Mouse (Mus musculus) right cerebral cortex, adult 18-20 months (tissue): ENCODE data around the gene Neurl1a.
"Not testable (repeated sequence)": the region's sequence is repeated elsewhere in the genome, so short reads cannot be mapped to it uniquely, and the experiment has no call there.

Source experiments
- DNase-seq: peaks from one replicate; pipeline ENCODE4 v3.0.0; 2022; ENCODE audit warnings: mixed read lengths

The Neurl1a gene

DNA sequence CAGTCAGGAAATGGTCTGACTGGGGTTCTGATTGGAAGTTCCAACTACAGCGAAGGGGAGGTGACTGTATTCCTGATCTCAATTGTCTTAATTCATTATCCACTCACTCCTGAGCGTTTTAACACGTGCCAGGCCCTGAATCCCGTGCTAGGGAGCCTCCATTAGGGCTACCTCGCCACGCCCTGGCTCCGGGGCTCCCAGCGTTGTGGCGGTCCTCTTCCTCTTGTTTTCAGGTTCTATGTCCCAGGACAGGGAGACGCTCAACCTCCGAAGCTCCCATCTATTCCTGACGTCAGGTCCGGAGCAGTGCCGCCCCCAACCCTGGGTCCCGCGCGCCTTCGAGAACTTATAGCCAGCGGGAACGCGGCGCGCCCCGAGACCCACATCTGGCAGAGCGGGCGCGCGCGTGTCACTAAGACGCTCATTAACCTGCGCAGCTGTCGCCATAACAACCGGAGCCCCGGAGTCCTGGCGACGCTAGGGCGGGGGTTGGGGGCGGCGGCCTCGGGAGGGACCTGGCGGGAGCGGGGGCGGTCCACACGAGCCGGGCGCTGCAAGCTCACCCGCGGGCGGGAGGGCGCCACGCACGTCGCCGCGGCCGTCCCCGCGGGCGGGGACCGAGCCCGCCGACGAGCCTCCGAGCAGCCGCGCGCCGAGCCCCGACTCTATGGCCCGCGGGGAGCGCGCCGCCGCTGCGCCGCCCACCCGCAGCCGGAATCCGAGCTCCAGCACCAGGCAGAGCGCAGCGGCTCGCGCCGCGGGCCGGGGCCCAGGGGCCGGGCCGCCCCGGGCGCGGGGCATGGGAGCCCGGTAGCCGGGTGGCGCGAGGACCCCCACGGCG lies at the start of gene Neurl1a:
Gene Neurl1a (plus strand): TSS at position 390 of the 841 bp plus-strand sequence.
- DNase-seq: peak; percentile 70

DNA sequence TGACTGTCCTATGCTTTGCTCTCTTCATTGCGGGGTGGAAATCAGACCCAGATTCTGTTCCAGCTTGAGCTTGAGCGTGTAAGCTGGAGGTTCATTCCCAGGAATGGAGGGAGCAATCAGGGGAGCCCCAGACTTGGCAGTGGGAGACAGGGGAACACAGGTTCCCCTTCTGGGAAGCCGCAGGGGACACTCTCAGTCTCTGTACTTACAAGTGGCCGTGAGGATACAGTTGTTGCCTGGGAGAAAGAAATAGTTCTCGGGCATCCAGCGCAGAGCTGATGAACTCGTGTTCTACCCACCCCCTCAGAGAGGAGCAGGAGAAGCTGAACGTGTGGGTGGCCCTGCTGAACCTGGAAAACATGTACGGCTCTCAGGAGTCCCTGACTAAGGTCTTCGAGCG lies 49.8 kb upstream of the Neurl1a start:
- no peak for DNase-seq

DNA sequence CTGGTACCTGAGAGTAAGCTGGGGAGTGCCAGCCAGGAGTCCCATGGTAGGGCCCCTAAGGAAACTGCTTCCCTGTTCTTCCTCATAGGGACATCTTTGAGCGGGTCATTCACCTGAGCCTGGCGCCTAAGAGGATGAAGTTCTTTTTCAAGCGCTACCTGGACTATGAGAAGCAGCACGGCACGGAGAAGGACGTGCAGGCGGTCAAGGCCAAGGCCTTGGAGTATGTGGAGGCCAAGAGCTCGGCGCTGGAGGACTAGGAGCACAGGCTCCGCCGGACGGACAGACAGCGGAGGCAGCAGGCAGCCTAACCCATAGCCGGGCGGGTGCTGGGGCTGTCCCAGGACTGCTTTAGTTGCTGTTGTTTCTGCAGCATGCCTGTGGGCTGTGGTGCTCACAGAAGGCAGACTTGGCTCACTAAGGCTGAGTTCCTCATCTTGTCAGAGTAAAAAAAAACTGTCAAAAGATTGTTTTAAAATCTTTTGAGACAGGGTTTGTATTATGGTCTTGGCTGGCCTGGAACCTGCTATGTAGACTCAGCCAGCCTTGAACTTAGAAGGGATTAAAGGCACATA lies 48.0 kb upstream of the Neurl1a start:
- DNase-seq: no peak

DNA sequence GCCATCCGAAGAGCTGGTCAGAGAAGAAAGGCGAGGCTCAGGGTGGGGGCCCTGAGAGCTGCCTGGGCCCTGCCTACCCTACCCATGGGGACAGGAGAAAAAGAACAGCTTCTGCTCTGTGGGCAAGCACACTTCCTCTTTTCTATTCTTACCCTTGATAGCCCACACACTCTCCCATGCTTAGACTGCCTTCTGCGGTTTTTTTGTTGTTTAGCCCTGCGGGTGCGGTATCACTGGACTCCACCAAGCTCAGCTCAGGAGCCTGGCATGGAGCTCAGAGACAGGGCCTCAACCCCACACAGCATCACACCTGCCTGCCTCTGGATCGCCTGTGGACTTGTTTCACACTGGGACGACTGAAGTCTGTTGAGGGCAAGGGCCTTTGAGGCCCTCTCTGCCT lies 45.5 kb upstream of the Neurl1a start:
- peak; percentile 60 for DNase-seq

DNA sequence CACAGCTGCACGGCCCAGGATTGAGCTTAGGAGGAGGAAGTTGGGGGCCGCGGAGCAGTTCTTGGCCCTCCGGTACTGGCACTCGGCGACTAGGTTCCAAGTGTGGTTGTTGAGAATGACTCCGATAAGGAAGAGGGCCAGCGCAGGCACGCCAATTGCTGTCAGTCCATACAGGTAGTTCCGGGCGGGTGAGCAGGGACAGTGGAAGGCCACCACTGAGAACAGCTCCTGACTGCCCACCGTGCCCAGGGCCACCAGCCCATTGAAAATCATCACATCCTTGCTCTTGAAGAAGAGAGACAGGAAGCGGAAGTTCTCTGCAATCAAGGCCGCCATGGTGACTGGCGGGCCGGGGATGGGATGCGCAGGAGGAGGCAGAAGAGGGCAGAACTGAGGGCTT lies 43.1 kb upstream of the Neurl1a start:
- DNase-seq: no peak

DNA sequence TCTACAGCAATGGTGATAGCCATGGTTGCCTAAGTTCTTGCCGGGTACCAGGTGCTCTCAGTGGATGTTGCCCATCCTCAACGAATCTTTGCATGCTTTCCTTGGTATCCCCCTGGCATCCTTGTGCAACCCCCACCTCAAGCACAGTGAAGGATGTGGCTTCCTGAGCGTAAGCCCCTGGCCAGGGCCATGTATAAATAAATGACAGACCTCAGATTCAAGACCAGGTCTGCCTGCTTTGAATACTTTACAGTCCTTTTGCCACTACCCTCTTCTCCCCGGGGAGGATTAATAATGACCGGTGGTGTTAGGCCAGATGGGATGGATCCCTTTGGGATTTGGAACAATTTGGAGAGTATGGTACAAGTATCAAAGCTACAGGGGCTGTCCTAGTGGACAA lies 42.5 kb upstream of the Neurl1a start:
- no peak for DNase-seq

DNA sequence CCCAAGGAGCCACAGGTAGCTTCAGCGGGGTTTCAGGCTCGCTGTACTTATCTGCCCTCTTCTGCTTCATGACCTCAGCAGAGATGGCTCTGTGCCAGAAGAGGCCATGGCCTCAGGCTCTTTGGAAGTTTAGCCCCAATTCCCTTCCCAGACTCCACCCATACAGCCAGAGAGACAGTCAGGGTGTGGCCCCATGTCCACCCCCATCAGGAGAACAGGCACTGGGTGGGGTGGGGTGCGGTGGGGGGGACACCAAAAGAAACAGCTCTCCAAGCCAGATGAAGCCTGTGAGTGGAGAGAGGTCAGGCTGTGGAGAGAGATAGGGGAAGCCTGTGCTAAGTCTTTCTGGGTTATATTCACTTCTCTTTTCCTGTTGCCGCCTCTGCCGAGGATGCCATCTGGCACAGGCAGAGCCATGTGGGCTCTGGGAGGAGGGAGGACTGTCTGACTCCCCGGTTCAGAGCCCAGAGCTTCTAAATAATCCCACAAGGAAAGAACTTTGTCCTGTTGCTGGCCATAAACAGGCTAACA lies 41.5 kb upstream of the Neurl1a start:
- DNase-seq: peak; percentile 68

DNA sequence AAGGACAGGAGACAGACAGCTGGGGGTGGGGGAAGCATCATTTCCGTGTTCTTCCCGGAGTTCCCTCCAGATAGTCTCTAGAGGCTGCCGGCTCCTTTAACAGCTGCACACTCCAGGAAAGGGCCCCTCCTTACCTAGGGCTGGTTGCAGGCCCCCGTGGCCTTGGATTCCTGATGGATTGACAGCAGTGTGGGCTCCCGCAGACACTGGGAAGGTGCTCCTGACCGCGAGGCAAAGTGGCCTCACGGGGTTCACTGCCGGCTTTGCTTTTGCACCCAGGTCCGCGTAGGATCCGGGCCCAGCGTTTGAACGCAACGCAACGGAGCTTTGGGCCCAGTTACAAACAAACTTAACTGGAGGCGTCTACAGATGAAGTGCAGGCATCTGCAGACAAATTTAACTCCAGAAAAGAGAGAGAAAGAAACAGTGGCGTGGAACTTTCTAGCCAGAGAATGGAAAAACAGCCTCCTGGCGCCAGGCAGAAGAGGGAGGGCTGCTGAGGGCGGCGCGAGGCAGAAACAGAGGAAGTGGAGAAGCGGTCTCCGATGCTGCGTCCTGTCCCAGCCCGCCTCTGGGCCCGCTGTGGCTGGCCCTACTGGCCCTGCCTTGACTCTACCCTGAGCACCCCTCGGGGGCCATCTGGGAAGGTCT lies 40.7 kb upstream of the Neurl1a start, which contains the start of gene Calhm2:
Gene Calhm2 (minus strand): TSS at position 524 of the 651 bp plus-strand sequence.
- DNase-seq: peak; percentile 72

DNA sequence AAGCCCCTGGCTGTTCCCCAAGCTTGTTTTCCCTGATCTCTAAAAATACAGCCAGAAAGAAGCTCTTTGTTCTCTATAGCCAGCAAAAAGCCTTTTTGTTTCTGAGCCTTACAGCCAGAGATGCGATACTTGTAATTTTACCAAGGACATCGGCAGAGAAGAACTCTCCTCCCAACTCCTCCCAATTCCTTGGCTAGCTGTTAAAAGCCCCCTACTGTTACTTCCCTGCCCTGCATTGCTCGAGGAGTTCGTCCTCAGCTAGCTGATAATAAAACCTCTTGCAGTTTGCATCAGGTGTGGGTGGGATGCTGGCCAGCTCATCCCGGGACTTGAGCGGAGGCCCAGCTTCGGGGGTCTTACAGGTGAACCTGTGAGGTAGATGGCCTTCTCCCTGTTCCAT lies 39.0 kb upstream of the Neurl1a start:
- DNase-seq: not testable (repeated sequence)

DNA sequence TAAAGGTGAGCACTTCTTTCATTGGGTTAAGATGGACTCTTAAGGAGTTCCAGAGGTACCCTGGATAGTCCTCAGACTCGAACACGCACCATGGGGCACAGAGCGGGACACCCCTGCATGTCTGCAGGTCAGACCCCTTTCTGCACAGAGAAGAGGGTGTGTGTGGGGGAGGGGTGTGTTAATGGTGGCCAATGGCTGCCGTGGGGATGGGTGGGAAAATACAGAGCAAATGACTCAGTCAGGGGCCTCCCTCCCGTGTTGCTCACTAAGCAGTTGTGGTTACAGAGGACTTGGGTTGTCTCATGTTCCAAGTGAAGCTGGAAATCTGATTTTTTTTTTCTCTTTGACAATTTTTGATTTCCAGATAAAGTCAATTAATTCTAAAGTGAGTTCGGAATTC lies 36.2 kb upstream of the Neurl1a start:
- DNase-seq: no peak

DNA sequence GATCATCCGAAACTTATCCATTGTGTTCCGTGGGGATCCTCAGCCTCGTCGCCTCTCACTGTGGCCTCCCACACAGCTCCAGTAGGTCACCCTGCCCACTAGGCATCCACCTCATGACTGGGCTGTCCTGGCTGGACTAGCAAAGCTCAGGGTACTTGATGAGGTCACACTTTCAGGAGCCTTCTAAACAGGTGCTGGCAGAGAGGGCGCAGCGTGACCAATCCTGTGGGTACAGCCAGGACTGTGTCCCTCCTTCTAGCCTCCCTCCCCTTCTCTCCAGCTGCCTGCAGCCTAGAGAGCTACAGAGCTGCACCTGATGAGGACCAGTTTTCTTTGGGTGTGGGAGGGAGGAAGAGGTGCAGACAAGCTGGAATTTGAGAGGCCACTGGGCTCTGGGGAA lies 34.5 kb upstream of the Neurl1a start, which contains the start of gene Calhm1:
Gene Calhm1 (minus strand): TSS at position 101 of the 400 bp plus-strand sequence.
- no peak for DNase-seq

DNA sequence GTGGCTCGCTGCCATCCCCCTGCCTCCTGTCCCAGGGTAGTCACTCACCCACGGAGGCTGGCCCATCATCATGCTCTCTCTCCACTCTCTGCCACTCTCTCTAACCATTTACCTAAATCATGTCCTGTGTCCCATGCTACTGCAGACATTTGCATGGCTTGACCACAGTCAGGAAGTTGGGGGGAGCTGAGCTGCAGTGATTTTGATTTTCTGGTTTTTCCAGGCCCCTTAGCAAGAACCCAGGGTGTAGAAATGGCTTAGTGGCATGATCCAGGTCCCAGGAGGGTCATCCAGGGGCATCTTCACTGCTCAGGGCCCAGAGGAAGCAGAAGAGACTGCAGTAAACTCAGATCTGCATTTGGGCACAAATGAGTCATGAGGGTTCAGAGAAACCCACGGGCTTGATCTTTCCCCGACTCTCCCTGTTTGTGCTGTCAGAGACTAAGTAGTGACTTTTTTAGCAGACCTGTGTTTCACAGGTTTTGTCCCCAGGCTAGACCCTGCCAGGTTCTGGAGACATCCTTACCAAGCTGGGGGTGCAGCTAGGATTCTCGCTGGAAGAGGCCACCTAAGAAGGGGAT lies 30.3 kb upstream of the Neurl1a start:
- DNase-seq: no peak

DNA sequence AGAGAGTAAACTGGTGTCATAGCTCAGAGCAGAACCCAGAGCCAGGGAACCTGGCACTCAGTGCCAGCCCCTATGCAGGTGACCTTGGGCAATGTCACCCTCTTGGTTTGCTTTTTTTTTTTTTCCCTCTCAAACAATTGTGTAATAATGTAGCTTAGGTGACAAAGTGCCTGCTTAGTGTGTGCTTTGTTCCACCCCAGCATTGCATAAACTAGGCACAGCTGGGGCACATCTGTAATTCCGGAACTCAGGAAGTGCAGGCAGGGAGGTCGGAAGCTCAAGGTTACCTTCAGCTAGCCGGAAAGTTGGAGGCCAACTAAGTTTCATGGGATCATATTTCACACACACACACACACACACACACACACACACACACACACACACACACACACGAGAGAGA lies 28.8 kb upstream of the Neurl1a start:
- no peak for DNase-seq

DNA sequence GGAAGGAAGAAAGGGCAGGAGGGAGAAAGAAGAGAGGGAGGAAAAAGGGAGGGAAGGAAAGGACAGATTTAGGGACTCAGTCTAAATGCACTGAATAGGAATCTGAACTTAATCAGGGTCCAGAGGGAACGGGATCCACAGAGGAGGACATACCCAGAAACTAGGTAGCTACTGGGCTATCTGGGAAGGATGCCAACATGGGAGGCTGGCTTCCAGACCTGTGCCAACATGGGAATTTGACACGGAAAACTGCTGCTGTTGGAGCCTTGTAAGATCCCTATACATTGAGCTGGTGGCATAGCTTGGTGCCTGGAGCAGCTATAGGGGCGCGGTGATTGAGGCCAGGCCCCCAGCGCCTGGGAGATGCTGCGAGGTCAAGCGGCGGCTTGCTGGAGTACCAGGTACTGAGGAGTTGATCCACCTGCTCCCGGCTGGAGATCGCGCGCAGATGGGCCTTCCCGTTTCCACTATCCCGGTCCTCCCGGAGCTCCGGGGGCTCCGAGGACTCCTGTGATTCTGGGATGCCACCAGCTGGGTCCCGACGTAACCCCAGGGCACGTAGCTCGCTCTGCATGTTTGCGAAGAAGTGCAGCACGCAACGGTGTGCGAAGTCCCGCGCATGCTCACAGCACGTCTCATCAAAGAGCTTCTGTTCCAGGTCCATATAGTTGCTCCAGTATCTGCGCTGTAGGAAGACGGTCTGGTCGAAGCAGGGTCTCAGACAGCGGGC lies 27.1 kb upstream of the Neurl1a start:
- no peak for DNase-seq

DNA sequence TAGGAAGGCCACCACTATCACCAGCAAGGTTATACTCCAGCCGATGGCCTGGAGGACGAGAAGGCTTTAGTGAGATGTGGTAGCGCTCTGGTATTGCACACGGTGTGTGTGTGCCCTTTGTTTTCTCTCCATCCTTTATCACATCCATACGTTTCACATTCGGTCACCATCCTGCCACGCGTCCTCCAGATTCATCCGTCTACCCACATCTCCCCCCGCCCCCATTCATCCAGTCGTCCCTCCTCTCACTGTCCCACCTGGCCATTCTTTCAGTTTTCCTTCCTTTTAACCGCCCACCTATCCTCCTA lies 26.6 kb upstream of the Neurl1a start:
- DNase-seq: no peak

DNA sequence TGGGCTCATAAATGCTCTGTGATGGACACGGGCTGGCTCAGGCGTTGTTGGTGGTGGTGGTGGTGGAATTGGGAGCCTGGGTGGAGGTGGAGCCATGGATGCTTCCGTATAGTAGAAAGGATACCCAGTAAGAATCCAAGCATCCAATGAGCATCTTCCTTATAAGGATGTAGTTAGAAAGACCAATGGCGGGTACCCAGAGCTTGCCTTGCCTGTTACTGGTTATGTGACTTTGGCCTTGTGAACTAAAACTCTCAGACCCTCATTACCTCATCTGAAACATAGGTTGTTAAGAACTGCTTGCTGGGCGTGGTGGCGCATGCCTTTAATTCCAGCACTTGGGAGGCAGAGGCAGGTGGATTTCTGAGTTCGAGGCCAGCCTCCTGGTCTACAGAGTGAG lies 24.9 kb upstream of the Neurl1a start:
- no peak for DNase-seq

DNA sequence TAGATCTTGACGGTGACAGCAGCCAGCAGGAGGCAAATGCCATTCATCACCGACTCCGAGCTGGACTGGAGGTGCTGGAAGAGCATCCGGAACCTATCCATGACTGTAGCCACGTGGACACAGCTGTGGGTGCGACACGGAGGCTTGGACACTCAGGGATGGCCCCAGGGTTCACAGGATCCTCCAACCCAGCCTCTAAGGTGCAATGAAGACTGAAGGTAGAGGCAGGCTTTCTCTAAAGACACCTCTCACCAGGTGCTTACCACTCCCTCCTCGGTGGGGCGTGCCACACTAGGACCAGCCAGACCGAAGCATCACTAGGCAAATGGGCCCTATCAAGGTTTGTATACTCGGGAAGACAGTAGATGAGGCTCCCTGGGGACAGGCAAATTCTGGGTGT lies 21.0 kb upstream of the Neurl1a start, which contains the start of gene Calhm3:
Gene Calhm3 (minus strand): TSS at position 101 of the 400 bp plus-strand sequence.
- no peak for DNase-seq

DNA sequence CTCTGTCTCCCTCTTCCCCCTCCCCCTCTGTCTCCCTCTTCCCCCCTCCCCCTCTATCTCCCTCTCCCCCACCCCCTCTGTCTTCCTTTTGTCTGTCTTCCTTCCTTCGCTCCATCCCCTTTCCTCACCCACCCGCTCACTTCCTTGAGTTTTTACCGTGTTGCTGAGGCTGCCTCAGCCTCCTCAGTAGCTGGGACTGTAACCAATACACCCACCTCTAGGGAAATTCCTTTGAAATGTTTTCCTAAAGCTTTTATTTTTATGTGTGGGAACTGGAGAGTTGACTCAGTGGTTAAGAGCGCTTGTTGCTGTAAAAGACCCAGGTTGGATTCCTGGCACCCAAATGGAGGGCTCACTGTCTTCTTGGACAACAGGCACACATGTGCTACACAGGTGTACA lies 17.0 kb upstream of the Neurl1a start:
- DNase-seq: no peak

DNA sequence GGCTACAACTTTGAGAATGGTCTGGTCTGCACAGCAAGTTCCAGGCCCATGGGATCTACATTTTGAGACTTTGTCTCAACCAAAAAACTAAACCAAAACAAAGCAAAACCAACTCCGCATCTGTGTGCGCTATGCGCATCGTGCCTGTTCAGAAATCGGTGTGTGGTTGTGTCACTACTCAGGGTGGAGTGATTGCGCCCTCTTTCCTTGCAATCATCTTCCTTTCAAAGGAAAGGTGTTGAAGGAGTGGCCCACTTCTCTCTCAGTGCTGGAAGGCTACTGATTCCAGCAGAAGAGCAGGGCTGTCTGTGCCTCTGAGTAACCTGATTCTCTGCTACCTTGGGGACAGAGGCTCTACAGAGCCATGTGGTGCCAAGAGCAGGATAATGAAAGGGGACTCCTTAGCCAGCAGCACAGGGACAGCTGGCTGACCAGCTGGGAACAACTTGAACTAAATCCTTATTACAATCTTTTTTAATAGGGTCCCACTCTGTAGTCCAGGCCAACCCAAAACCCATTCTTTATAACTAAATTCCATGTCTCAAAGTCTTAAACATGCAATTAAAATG lies 15.4 kb upstream of the Neurl1a start:
- no peak for DNase-seq

DNA sequence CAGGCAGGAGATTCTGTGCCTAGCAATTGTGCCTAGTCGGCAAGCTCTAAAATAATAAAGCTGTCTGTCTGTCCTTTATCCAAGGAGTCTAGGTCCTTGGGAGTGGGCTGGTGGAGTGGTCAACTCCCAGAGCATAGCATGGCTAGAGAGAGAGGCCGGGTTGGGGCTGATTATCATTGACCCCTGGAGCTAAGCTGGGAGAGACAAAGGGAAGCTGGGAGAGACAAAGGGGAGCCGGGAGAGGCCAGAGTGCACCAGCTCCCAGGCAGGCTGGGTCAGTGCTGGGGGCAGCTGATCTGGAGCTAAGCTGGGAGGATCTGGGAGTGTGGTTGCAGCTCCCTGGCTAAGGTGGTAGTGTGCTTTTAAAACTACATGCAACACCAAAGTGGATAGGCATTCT lies 11.9 kb upstream of the Neurl1a start:
- no peak for DNase-seq

DNA sequence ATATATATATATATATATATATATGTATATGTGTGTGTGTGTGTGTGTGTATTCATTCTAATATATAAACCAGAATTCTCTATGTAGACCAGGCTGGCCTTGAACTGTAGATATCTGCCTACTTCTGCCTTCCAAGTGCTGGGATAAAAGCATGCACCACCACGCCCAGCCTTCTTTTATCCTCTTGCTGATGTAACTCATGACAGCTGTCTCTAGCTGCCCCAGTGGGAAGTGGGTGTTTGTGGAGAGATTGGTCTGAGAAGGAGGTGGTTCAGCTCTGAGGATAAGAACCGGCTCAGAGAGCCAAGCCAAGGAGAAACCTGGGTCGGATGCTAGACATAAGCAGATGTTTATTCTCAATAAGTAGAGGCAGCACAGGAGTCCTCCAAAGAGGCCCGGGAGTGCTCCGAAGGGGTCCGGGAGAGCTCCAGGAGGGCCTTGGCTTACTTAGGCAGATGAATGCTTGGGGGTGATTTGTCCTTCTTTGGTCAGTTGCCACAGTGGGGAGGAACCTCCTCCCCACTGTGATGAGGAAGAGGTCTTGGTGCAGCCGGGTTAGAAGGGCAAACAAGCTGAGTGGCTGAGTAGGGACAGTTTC lies 10.9 kb upstream of the Neurl1a start:
- DNase-seq: no peak

DNA sequence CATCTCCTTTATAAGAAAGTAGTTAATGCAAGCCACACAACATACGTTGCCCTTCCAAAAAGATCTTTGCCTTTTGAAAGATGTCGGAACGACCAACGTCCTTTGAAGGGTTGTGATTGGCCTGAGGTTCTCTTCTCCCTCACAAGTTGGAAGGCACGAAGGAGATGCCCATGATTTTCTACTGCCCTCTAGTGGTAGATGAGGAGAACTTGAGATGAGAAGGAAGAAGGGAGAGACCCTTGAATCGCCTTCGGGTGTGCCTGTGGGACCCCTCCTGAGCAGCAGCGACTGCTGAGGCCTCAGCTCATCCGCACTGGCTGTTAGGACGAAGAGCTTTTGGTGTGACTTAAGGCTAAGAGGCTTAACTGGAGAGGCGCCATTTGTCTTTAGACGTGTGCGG lies 10.4 kb upstream of the Neurl1a start:
- DNase-seq: no peak
